Mouse (Mus musculus) spleen, adult 2 months (tissue): Measurements from ENCODE around the gene Fam241b. TPM values are rescaled to one million over a fixed set of nuclear protein-coding genes. Genes with fewer than 3 reads are reported as not detected.

Experiments
- DNase-seq, 2 experiments: peaks; one replicate each; pipeline versions ENCODE4 v3.0.0 to v3.0.0-alpha.2; 2012 to 2021; ENCODE audit warnings: low spot score in 2 of 2, low read depth in 1 of 2
- H3K27ac ChIP-seq: fragments of 200-500 bp; 2 replicates; pipeline ENCODE4 v1.5.1; 2012; ENCODE audit warnings: low read length, inconsistent platforms; ENCODE audit not compliant: insufficient read depth
- H3K27me3 ChIP-seq: fragments of 200-500 bp; 2 replicates; pipeline ENCODE4 v1.6.1; 2012; ENCODE audit warnings: mild to moderate bottlenecking, moderate library complexity, low read length, inconsistent platforms; ENCODE audit not compliant: control insufficient read depth, insufficient read depth
- H3K36me3 ChIP-seq: fragments of 200-500 bp; 2 replicates; pipeline ENCODE4 v1.6.1; 2012; ENCODE audit warnings: mild to moderate bottlenecking, low read length, inconsistent platforms; ENCODE audit not compliant: control insufficient read depth, insufficient read depth
- H3K4me1 ChIP-seq: fragments of 200-500 bp; 2 replicates; pipeline ENCODE4 v1.6.1; 2011; ENCODE audit warnings: inconsistent platforms; ENCODE audit not compliant: control insufficient read depth, insufficient read depth, insufficient read length
- H3K4me3 ChIP-seq: fragments of 200-500 bp; 2 replicates; pipeline ENCODE4 v1.5.1; 2011; ENCODE audit warnings: mild to moderate bottlenecking, inconsistent platforms; ENCODE audit not compliant: insufficient read depth, insufficient read length; ENCODE audit errors: extremely low read depth
- CTCF ChIP-seq: fragments of 200-500 bp; IDR thresholded peaks from 2 replicates; pipeline ENCODE4 v1.5.1; 2011; ENCODE audit warnings: mild to moderate bottlenecking, inconsistent platforms; ENCODE audit not compliant: insufficient read depth, insufficient read length, insufficient replicate concordance; ENCODE audit errors: extremely low read depth
- POLR2A ChIP-seq: fragments of 200-500 bp; IDR thresholded peaks from 2 replicates; pipeline ENCODE4 v1.6.1; 2011; ENCODE audit warnings: low read depth, low read length, inconsistent platforms
- WGBS: fragments of 180-500 bp; shearing (Covaris S2); methylation state at CpG from one replicate; pipeline ENCODE4 v1.1.7; 2018; 5-methylcytosine and 5-hydroxymethylcytosine counted together
- polyA plus RNA-seq: library from polyadenylated mRNA; depleted of rRNA; stranded (reverse); fragments of >200 nt; gene quantifications from 2 replicates; pipeline ENCODE4 v1.2.3, GENCODE M21; 2012

Fam241b gene
- polyA plus RNA-seq, 1 experiment: 0.68 TPM

GRCm38 (mm10) chr10:62162410-62162809 is 18.7 kb upstream of the Fam241b start:
- no peak overlapping the region for H3K27ac ChIP-seq
- H3K36me3 ChIP-seq: no peaks in the 10 kb centered on the region
- TF ChIP-seq POLR2A (no peak), CTCF (no peak)
- H3K4me1 ChIP-seq: no peaks in the 10 kb centered on the region
- no peak overlapping the region for H3K4me3 ChIP-seq
- no peak for DNase-seq
- H3K27me3 ChIP-seq: no peaks in the 10 kb centered on the region
- WGBS: 19% methylated on average over 10 of the region's 10 CpGs

- Histone ChIP-seq H3K36me3 (no peaks in the 10 kb centered on the region), H3K27ac (no peak overlapping the region), H3K4me3 (no peak overlapping the region), H3K27me3 (no peaks in the 10 kb centered on the region), H3K4me1 (no peaks in the 10 kb centered on the region)
- TF ChIP-seq CTCF (no peak), POLR2A (no peak)
- WGBS: 77% methylated on average over 7 of the region's 7 CpGs
- DNase-seq: no peak
Measured at GRCm38 (mm10) chr10:62149929-62150328, 6.2 kb upstream of the Fam241b start.

GRCm38 (mm10) chr10:62147466-62148248 is 3.9 kb upstream of the Fam241b start:
- TF ChIP-seq CTCF (no peak), POLR2A (no peak)
- no peak for DNase-seq
- Histone ChIP-seq H3K4me3 (no peak overlapping the region), H3K27me3 (no peaks in the 10 kb centered on the region), H3K4me1 (no peaks in the 10 kb centered on the region), H3K36me3 (no peaks in the 10 kb centered on the region), H3K27ac (no peak overlapping the region)
- whole genome bisulfite sequencing: 63% methylated on average over 12 of the region's 12 CpGs

- Histone ChIP-seq H3K36me3 (no peaks in the 10 kb centered on the region), H3K4me1 (no peaks in the 10 kb centered on the region), H3K27ac (no peak overlapping the region), H3K27me3 (no peaks in the 10 kb centered on the region), H3K4me3 (no peak overlapping the region)
- no peak for TF ChIP-seq POLR2A
- no peak for DNase-seq
- WGBS: 82% methylated on average over 5 of the region's 5 CpGs
Measured at GRCm38 (mm10) chr10:62145957-62146356, 2.2 kb upstream of the Fam241b start.

GRCm38 (mm10) chr10:62138040-62138439 is 5.7 kb downstream of the Fam241b start:
- H3K36me3 ChIP-seq: no peaks in the 10 kb centered on the region
- no peaks in the 10 kb centered on the region for H3K27me3 ChIP-seq
- no peak for DNase-seq
- TF ChIP-seq POLR2A: no peak
- TF ChIP-seq CTCF: no peak
- WGBS: 18% methylated on average over 3 of the region's 3 CpGs
- no peak overlapping the region for H3K27ac ChIP-seq
- H3K4me1 ChIP-seq: no peaks in the 10 kb centered on the region
- no peak overlapping the region for H3K4me3 ChIP-seq

- Histone ChIP-seq H3K27me3 (no peaks in the 10 kb centered on the region), H3K4me1 (peaks cover 3% of the 10 kb centered on the region), H3K4me3 (no peak overlapping the region), H3K27ac (no peak overlapping the region), H3K36me3 (no peaks in the 10 kb centered on the region)
- DNase-seq: no peak
- TF ChIP-seq CTCF (no peak), POLR2A (no peak)
- WGBS: 19% methylated on average over 4 of the region's 4 CpGs
Measured at GRCm38 (mm10) chr10:62137150-62137549, 6.6 kb downstream of the Fam241b start.

GRCm38 (mm10) chr10:62135696-62136470 is 7.8 kb downstream of the Fam241b start:
- H3K27ac ChIP-seq: no peak overlapping the region
- no peak overlapping the region for H3K4me3 ChIP-seq
- H3K27me3 ChIP-seq: no peaks in the 10 kb centered on the region
- no peak for TF ChIP-seq POLR2A
- TF ChIP-seq CTCF: no peak
- WGBS: 17% methylated on average over 8 of the region's 8 CpGs
- no peak for DNase-seq
- no peaks in the 10 kb centered on the region for H3K36me3 ChIP-seq
- peaks cover 3% of the 10 kb centered on the region for H3K4me1 ChIP-seq
